Mouse (Mus musculus) megakaryocyte, adult 5-6 weeks (primary cell): ENCODE data around the gene Ano10. TPM values are rescaled to one million over a fixed set of nuclear protein-coding genes. Genes with fewer than 3 reads are reported as not detected.

Experiments used
- ATAC-seq: 2 replicates; pipeline ENCODE4 v1.8.0; 2016; ENCODE audit warnings: mild to moderate bottlenecking, inconsistent platforms; ENCODE audit not compliant: poor library complexity, severe bottlenecking
- total RNA-seq, 2 experiments: library from RNA; stranded (forward) in 1 of 2; stranded (reverse) in 1 of 2; fragments of 153-499, 151-499 nt in 1 of 2; fragments of 221-1000, 200-1000 nt in 1 of 2; gene quantifications; 2 replicates each; pipeline versions ENCODE4 v1.2.3 to v1.2.4; 2015 to 2017

The Ano10 gene
- total RNA-seq, 2 experiments from 2014 or later: 17.1 to 33.1 TPM

DNA sequence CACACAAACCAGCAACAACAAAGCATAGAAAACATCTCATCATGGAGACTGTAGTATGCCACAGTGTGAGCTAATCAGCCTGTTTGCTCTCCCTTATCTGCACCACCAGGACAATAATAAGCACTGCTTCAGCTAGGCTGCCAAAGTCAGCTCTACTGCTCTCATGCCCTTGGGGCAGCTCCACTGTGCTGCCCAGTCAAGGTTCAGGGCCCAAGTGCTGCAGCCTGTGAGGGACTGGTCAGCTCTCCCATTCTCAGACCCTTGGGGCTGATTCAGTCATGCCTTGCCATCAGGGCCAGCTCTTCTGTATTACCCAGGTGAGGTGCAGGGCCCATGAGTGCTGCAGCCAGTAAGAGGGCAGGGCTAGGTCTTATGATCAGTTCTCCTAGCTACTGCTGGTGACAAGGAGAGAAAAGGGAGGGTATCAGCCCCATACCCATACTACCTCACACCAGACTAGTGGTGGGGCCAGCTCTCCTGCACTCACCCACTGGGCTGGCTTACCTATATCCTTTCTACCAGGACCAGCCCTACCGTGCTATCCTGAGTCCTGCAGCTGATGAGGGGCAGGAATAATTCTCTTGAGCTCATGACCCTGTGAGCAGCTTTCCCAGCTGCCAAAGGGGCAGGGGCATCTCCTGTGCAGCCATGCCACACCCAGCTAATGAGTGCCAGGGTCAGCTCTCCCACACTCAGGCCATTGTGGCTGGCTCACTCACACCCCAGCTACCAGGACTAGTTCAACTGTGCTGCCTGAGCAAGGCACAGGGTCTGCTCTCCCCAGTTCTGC is 158.9 kb downstream of the Ano10 start:
- ATAC-seq: no peak

DNA sequence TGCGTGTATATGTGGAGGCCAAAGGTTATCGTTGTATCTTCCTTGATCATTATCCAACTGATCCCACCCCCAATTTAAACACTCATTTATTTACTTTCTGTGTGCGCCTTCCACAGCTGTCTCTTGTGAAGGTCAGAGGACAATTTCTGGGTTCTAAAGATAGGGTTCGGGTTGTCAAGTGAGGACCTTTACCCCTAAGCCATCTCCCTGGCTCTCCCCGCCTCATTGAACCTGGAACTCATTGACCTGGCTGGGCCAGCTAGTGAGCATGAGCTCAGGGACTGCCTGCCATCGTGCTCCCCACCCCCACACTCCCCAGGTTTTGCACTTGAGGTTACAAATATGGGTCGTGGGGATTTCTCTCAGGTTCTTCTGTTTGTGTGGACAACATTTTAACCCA is 162.1 kb downstream of the Ano10 start:
- ATAC-seq: no peak

DNA sequence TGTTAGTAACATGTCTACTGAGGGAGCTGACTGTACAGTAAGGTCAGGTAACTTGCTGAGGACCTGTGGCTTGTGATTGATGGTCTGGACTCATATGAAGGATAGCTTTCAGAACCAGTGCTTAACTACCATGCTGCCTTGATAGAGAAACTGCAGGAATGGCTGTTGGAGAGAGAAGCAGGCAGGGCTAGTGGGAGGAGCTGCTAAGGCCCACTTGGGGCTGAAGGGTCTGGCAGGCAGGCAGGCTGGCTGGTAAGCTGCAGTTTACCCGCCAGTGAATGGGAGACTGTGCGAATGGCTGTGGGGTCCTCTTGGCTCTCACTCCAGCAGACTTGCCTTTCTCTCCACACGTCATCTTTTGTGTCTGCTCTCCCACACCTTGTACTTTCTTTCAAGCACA is 163.6 kb downstream of the Ano10 start:
- no peak for ATAC-seq

DNA sequence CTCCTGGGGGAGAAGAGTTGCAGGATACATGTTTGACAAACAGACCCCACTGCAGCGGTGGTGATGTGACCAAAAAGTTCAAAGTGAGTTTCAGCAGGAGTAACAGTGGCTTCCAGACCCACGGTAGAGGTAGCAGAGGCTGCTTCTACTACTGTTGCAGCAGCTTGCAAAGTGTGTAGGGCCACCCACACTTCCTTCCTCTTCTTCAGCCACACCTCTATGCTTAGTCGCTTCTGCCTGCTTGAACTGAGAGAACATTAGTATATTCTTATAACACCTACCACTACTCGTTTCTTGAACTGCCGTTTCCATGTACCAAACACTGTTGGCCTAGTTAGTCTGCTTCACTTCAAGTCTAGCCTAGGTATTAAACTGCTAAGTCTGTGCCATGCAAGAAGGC is 165.5 kb downstream of the Ano10 start:
- ATAC-seq: peak; percentile 92

DNA sequence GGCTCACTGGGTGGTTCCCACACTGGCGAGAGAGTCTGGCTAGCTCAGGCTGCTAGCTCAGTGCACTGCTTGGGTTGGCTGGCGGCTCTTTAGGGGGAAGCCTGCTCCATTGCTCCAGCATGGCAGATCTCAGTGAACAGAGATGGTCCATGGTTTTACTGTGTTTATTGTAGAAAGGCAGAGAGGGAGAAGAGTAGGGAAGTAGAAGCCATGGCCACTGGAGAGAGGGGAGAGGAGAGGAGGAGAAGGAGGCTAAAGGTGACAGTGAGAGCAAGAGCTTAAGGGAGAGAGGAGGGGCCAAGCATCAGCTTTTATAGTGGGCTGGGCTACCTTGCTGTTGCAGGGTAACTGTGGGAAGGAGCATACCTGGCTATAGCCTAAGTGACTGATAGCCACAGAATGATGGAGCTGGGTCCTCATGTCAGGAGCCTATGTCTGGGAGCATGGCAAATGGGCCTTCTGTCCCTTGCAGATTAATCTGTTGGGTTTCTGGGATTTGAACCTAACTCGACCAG is 166.9 kb downstream of the Ano10 start:
- no peak for ATAC-seq

DNA sequence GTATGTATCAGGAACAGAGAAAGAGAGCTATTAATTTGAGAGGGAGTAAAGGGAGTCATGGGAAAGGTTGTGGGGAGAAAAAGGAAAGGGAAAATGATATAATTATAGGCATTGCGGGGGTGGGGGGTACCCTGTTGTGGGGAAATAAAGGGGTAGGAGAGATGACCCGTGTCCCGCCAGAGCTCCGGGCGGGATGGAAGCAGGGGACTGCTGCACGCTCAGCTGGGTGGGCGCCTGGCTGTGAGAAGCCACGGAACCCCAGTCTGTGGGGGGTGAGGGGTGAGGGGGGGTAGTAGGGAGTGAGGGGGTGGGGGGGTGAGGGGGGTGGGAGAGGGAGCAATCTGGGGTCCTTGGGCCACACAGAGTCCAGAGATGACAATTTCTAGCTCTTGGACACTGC is 167.4 kb downstream of the Ano10 start:
- no peak for ATAC-seq

Other genes starting within 250 kb of the Ano10 start
- gene Snrk, start 177.2 kb downstream of the Ano10 start, total RNA-seq (2015): 56.3 and 63.6 TPM in 2 replicates
- 76.9 and 85.5 TPM in 2 replicates for gene Snrk, start 177.2 kb downstream of the Ano10 start, total RNA-seq (2017)
- gene Abhd5, start 57.2 kb upstream of the Ano10 start, total RNA-seq (2015): 83.7 and 84.1 TPM in 2 replicates
- gene Abhd5, start 57.2 kb upstream of the Ano10 start, total RNA-seq (2017): 87.0 and 93.8 TPM in 2 replicates